Mouse (Mus musculus): ENCODE data around the gene Nanos2. TPM values are rescaled to one million over a fixed set of nuclear protein-coding genes. Genes with fewer than 3 reads are reported as not detected.

Nanos2 gene
- polyA plus RNA-seq, 1 experiment from 2014 or later = not detected

- Histone ChIP-seq H3K4me3 (ENCODE audit: low read depth, low read length) (peak overlapping the region; percentile 61), H3K9ac (peak overlapping the region; percentile 59), H3K36me3 (ENCODE audit: insufficient read depth) (no peaks in the 10 kb centered on the region), H3K9me3 (ENCODE audit: low read depth, low read length) (no peaks in the 10 kb centered on the region), H3K4me2 (peak overlapping the region; percentile 98), H3K27ac (ENCODE audit: low read depth) (0 out of 2 replicates have a peak overlapping the region, but pooled peaks have one; percentile 24), H3K27me3 (ENCODE audit: insufficient read depth, low read length) (peaks cover 59% of the 10 kb centered on the region), H3K4me1 (ENCODE audit: insufficient read depth) (0 out of 2 replicates have a peak, but pooled peaks cover 3% of the 10 kb centered on the region)
- TF ChIP-seq CTCF (IDR thresholded peaks at IDR 0.05; ENCODE audit: low read depth) = peak; percentile 25; the same call in 1 of the 2 replicates
- under 1% methylated on average over 102 of the region's 107 CpGs for WGBS
- ATAC-seq (ENCODE audit: insufficient read depth) = peak; percentile 90
- peak; percentile 83 for DNase-seq
Measured at GRCm38 (mm10) chr7:18957569-18958383, 29.4 kb upstream of the Nanos2 start.

- no peak for DNase-seq
- Histone ChIP-seq H3K9ac (peak overlapping the region; percentile 59), H3K4me1 (ENCODE audit: insufficient read depth) (0 out of 2 replicates have a peak, but pooled peaks cover 3% of the 10 kb centered on the region), H3K9me3 (ENCODE audit: low read depth, low read length) (no peaks in the 10 kb centered on the region), H3K36me3 (ENCODE audit: insufficient read depth) (no peaks in the 10 kb centered on the region), H3K4me3 (ENCODE audit: low read depth, low read length) (peak overlapping the region; percentile 61), H3K27ac (ENCODE audit: low read depth) (no peak overlapping the region), H3K4me2 (peak overlapping the region; percentile 98), H3K27me3 (ENCODE audit: insufficient read depth, low read length) (peaks cover 65% of the 10 kb centered on the region)
- peak; percentile 65 for ATAC-seq (ENCODE audit: insufficient read depth)
- no peak for TF ChIP-seq CTCF (IDR thresholded peaks at IDR 0.05; ENCODE audit: low read depth)
- WGBS = 3% methylated on average over 21 of the region's 21 CpGs
Measured at GRCm38 (mm10) chr7:18958384-18958766, 28.8 kb upstream of the Nanos2 start.

GRCm38 (mm10) chr7:18959446-18959845, 27.8 kb upstream of the Nanos2 start:
- H3K4me3 ChIP-seq (ENCODE audit: low read depth, low read length) = no peak overlapping the region
- no peak for TF ChIP-seq CTCF (IDR thresholded peaks at IDR 0.05; ENCODE audit: low read depth)
- peaks cover 75% of the 10 kb centered on the region for H3K27me3 ChIP-seq (ENCODE audit: insufficient read depth, low read length)
- WGBS = 47% methylated on average over 8 of the region's 8 CpGs
- DNase-seq (peak; percentile 73), ATAC-seq (ENCODE audit: insufficient read depth) (peak; percentile 11; the same call in 1 of the 2 replicates)
- H3K4me1 ChIP-seq (ENCODE audit: insufficient read depth) = 0 out of 2 replicates have a peak, but pooled peaks cover 3% of the 10 kb centered on the region
- no peaks in the 10 kb centered on the region for H3K9me3 ChIP-seq (ENCODE audit: low read depth, low read length)
- 0 out of 2 replicates have a peak overlapping the region, but pooled peaks have one; percentile 27 for H3K27ac ChIP-seq (ENCODE audit: low read depth)
- H3K9ac ChIP-seq = no peak overlapping the region
- no peaks in the 10 kb centered on the region for H3K36me3 ChIP-seq (ENCODE audit: insufficient read depth)
- H3K4me2 ChIP-seq = no peak overlapping the region

GRCm38 (mm10) chr7:18962171-18962792, 24.9 kb upstream of the Nanos2 start:
- 2% methylated on average over 17 of the region's 17 CpGs for WGBS
- Histone ChIP-seq H3K27me3 (ENCODE audit: insufficient read depth, low read length) (peaks cover 75% of the 10 kb centered on the region), H3K4me2 (peak overlapping the region; percentile 46), H3K9ac (no peak overlapping the region), H3K4me3 (ENCODE audit: low read depth, low read length) (0 out of 2 replicates have a peak overlapping the region, but pooled peaks have one; percentile 3), H3K36me3 (ENCODE audit: insufficient read depth) (no peaks in the 10 kb centered on the region), H3K4me1 (ENCODE audit: insufficient read depth) (0 out of 2 replicates have a peak, but pooled peaks cover 2% of the 10 kb centered on the region), H3K27ac (ENCODE audit: low read depth) (no peak overlapping the region), H3K9me3 (ENCODE audit: low read depth, low read length) (no peaks in the 10 kb centered on the region)
- DNase-seq = peak; percentile 37
- ATAC-seq (ENCODE audit: insufficient read depth) = no peak
- TF ChIP-seq CTCF (IDR thresholded peaks at IDR 0.05; ENCODE audit: low read depth) = no peak

- 3% methylated on average over 20 of the region's 20 CpGs for WGBS
- H3K36me3 ChIP-seq (ENCODE audit: insufficient read depth) = no peaks in the 10 kb centered on the region
- TF ChIP-seq CTCF (IDR thresholded peaks at IDR 0.05; ENCODE audit: low read depth) = no peak
- H3K27ac ChIP-seq (ENCODE audit: low read depth) = no peak overlapping the region
- H3K4me2 ChIP-seq = peak overlapping the region; percentile 46
- H3K9ac ChIP-seq = no peak overlapping the region
- ATAC-seq (ENCODE audit: insufficient read depth) (no peak), DNase-seq (no peak)
- no peaks in the 10 kb centered on the region for H3K4me1 ChIP-seq (ENCODE audit: insufficient read depth)
- H3K4me3 ChIP-seq (ENCODE audit: low read depth, low read length) = 0 out of 2 replicates have a peak overlapping the region, but pooled peaks have one; percentile 3
- H3K27me3 ChIP-seq (ENCODE audit: insufficient read depth, low read length) = peaks cover 70% of the 10 kb centered on the region
- no peaks in the 10 kb centered on the region for H3K9me3 ChIP-seq (ENCODE audit: low read depth, low read length)
Measured at GRCm38 (mm10) chr7:18962795-18963194, 24.4 kb upstream of the Nanos2 start.

DNA sequence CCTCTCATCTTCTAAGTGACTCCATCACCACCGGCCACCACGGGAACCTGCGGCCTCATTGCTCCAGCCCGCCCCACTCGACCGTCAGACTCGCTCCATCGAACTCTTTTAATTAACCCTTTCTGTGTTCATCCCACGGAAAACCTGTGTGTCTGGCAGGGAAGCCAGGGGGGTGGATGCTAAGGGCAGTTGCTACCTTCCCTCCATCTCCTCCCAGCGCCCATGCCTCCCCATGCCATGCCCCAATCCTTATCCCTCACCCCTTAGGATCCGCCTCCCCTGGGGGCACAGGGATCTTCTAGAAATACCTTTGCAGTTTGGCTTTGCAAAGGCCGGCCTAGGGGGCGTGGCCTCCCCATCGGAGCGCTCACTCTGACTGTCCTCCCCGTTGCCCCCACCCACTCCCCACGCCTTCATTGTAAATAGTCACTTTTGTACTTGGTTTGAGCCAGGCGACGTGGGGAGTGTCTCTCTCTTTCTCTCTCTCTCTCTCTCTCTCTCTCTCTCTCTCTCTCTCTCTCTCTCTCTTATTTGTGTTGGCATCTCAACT, 23.8 kb upstream of the Nanos2 start:
- DNase-seq (no peak), ATAC-seq (ENCODE audit: insufficient read depth) (no peak)
- Histone ChIP-seq H3K27ac (ENCODE audit: low read depth) (no peak overlapping the region), H3K36me3 (ENCODE audit: insufficient read depth) (no peaks in the 10 kb centered on the region), H3K9ac (no peak overlapping the region), H3K27me3 (ENCODE audit: insufficient read depth, low read length) (peaks cover 67% of the 10 kb centered on the region), H3K9me3 (ENCODE audit: low read depth, low read length) (no peaks in the 10 kb centered on the region), H3K4me2 (peak overlapping the region; percentile 7; the same call in 1 of the 2 replicates), H3K4me1 (ENCODE audit: insufficient read depth) (no peaks in the 10 kb centered on the region), H3K4me3 (ENCODE audit: low read depth, low read length) (no peak overlapping the region)
- 2% methylated on average over 19 of the region's 19 CpGs for WGBS
- TF ChIP-seq CTCF (IDR thresholded peaks at IDR 0.05; ENCODE audit: low read depth) = no peak
